Mouse (Mus musculus) heart, postnatal 0 days (tissue): ENCODE data around the gene Eddm3b. TPM values are rescaled to one million over a fixed set of nuclear protein-coding genes. Genes with fewer than 3 reads are reported as not detected.

Source experiments
- ATAC-seq: fragments of 200-750 bp; cut with Nextera tagmentation; 2 replicates; pipeline ENCODE4 v1.8.0; 2017; ENCODE audit warnings: low read depth, moderate number of reproducible peaks, moderate library complexity; ENCODE audit not compliant: insufficient read depth
- DNase-seq: peaks from one replicate; pipeline ENCODE4 v3.0.0-alpha.2; 2016; ENCODE audit warnings: low spot score
- H3K27ac ChIP-seq: fragments of 300-500 bp; sonication (generic); 2 replicates; pipeline ENCODE4 v1.5.1; 2014; ENCODE audit warnings: low read depth, mild to moderate bottlenecking
- H3K27me3 ChIP-seq: fragments of 300-500 bp; sonication (generic); 2 replicates; pipeline ENCODE4 v1.6.1; 2014; ENCODE audit warnings: low read length, mixed read lengths; ENCODE audit not compliant: control insufficient read depth, insufficient read depth
- H3K36me3 ChIP-seq: fragments of 300-500 bp; sonication (generic); replicated peaks from 2 replicates; pipeline ENCODE4 v1.6.1; 2014; ENCODE audit warnings: low read length, mixed read lengths; ENCODE audit not compliant: control insufficient read depth, insufficient read depth
- H3K4me1 ChIP-seq: fragments of 300-500 bp; sonication (generic); 2 replicates; pipeline ENCODE4 v1.6.1; 2014; ENCODE audit warnings: antibody characterized with exemption; ENCODE audit not compliant: control insufficient read depth, insufficient read depth
- H3K4me2 ChIP-seq: fragments of 300-500 bp; sonication (generic); 2 replicates; pipeline ENCODE4 v1.6.1; 2014; ENCODE audit warnings: low read depth, mild to moderate bottlenecking, low read length, moderate library complexity
- H3K4me3 ChIP-seq: fragments of 300-500 bp; sonication (generic); 2 replicates; pipeline ENCODE4 v1.5.1; 2014; ENCODE audit warnings: low read depth, low read length
- H3K9ac ChIP-seq: fragments of 300-500 bp; sonication (generic); replicated peaks from 2 replicates; pipeline ENCODE4 v1.6.1; 2014; ENCODE audit warnings: low read depth, low read length, mixed read lengths
- H3K9me3 ChIP-seq: fragments of 300-500 bp; sonication (generic); replicated peaks from 2 replicates; pipeline ENCODE4 v1.6.1; 2016; ENCODE audit warnings: low read length; ENCODE audit not compliant: control insufficient read depth
- CTCF ChIP-seq: IDR thresholded peaks from 2 replicates; pipeline ENCODE4 v1.5.1; 2016; ENCODE audit warnings: antibody characterized with exemption, control low read depth, low read depth
- EP300 ChIP-seq: IDR thresholded peaks from 2 replicates; pipeline ENCODE4 v1.6.1; 2016; ENCODE audit warnings: antibody characterized with exemption, low read depth
- WGBS: fragments of 180-500 bp; shearing (Covaris S2); extraction: QIAGEN DNeasy Blood & Tissue Kit; methylation state at CpG from one replicate; pipeline ENCODE4 v1.1.7; 2014; 5-methylcytosine and 5-hydroxymethylcytosine counted together
- polyA plus RNA-seq: library from polyadenylated mRNA; unstranded; fragments of >200 nt; fragmentation: Nextera tagmentation; extraction: Ambion mirVana; gene quantifications from 2 replicates; pipeline ENCODE4 v1.2.1, GENCODE M21; 2015
- total RNA-seq: library from RNA; depleted of rRNA; stranded (reverse); fragments of >200 nt; gene quantifications from 2 replicates; pipeline ENCODE4 v1.2.3, GENCODE M21; 2014; ENCODE audit warnings: low replicate concordance; rRNA removed

Eddm3b gene
- total RNA-seq = not detected in 2 replicates
- polyA plus RNA-seq = not detected in 2 replicates

DNA sequence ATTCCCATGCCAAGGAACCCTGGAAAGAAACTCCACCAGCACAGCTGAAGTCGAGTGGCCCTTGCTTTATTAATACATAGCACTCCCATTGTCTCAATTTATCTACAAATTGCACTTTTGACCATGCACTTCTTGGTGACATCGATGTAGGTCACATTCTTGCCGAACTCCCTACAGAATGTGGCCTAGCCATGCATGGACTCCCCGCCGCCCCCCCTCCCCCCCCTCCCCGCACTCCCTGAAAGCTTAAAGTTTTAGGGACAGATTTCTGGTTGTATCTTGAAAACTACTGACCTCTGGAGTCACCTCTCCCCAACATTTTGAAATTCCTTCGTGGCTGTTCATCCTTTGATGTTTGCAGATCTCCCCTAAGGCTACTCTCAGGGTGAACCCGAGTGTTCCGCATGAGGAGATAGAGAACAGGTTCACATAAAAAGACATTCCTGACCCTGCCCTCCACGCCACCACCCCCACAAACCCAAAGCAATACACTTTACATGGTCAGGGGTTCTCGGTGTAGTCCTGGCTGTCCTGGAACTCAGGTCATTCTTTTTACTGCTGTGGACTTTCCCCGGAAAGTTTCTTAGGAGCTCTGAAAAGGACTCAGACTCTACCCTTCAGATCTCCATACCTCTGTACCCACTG, at the start of gene Eddm3b:
Gene Eddm3b, plus strand, starts transcription at position 511 of the 645 bp plus-strand sequence.
- Histone ChIP-seq H3K9me3 (no peaks in the 10 kb centered on the region), H3K4me3 (no peak within 1 kb of the TSS), H3K9ac (no peak within 1 kb of the TSS), H3K36me3 (no peaks in the 10 kb centered on the region), H3K27me3 (no peaks in the 10 kb centered on the region), H3K27ac (no peak within 1 kb of the TSS), H3K4me1 (0 out of 2 replicates have a peak, but pooled peaks cover 3% of the 10 kb centered on the region), H3K4me2 (no peak within 1 kb of the TSS)
- DNase-seq (no peak), ATAC-seq (no peak)
- TF ChIP-seq EP300 (no peak), CTCF (no peak)
- WGBS = 54% methylated on average over 12 of the region's 12 CpGs

DNA sequence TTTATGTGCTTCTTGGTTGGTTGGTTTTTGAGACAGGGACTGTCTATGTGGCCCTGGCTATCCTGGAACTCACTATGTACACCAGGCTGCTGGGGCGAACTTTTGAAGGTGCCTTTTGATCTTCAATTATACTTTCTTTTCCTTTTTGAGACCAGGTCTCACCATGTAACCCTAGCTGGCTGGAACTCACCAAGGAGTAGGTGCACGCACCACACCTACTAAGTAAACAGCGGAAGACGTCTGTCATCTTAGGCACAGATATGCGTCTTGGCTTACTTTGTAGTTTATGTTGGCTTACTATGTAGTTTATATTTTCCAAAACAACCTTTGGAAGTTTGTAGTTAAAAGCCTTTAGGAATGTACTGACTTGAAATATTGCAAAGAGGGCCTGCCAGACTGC, 45.3 kb upstream of the Eddm3b start:
- TF ChIP-seq CTCF = no peak
- no peak for TF ChIP-seq EP300
- Histone ChIP-seq H3K27me3 (no peaks in the 10 kb centered on the region), H3K36me3 (no peaks in the 10 kb centered on the region), H3K9ac (no peak overlapping the region), H3K4me2 (no peak overlapping the region), H3K4me1 (no peaks in the 10 kb centered on the region; the same call in none of the 2 replicates), H3K27ac (no peak overlapping the region), H3K4me3 (no peak overlapping the region), H3K9me3 (no peaks in the 10 kb centered on the region)
- no peak for DNase-seq
- 82% methylated on average over 5 of the region's 5 CpGs for WGBS
- ATAC-seq = no peak

DNA sequence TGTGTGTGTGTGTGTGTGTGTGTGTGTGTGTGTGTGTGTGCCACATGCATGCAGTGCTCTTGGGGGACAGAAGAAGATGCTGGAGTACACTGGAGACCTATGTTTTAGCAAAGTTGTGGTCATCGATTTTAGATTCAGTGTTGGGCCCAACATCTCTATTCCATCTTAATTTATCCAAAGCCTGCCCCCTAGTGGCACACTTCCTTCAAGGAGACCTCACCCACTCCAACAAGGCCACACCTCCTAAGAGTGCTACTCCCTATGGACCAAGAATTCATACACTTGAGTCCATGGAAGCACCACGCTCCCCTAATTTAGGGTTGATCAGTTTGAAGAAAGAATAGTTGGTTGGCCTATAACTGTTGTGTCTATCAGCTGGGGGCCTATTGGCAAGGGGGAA, 44.6 kb upstream of the Eddm3b start:
- DNase-seq (no peak), ATAC-seq (no peak)
- Histone ChIP-seq H3K27ac (no peak overlapping the region), H3K27me3 (no peaks in the 10 kb centered on the region), H3K4me1 (no peaks in the 10 kb centered on the region; the same call in none of the 2 replicates), H3K4me3 (no peak overlapping the region), H3K9ac (no peak overlapping the region), H3K36me3 (no peaks in the 10 kb centered on the region), H3K9me3 (no peaks in the 10 kb centered on the region), H3K4me2 (no peak overlapping the region)
- no peak for TF ChIP-seq EP300
- 0 out of 2 replicates have a peak, but pooled peaks have one; percentile 25 for TF ChIP-seq CTCF
- WGBS = 91% methylated on average over 2 of the region's 2 CpGs

DNA sequence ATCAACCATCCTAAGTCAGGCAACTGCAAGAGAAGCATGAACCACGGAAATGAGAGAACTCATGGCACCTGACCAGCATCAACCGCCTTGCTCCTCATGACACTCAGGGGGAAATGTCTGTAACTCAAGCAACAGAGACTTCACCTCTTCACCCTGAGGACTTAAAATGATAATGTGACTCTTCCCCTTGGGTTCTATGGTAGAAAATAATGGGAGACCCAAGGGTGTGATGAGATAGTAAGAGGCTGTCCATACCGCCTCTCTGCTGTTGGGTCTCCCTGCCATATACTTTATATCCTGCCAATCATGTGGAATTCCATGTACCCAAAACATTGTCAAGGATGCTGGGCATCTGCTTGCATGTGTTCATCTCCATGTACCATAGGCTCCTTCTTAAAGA, 39.9 kb upstream of the Eddm3b start, which contains the start of gene Olfr750:
Gene Olfr750, minus strand, starts transcription at position 101 of the 400 bp plus-strand sequence.
- 82% methylated on average over 3 of the region's 3 CpGs for WGBS
- no peaks in the 10 kb centered on the region for H3K9me3 ChIP-seq
- H3K27me3 ChIP-seq = no peaks in the 10 kb centered on the region
- no peak within 1 kb of the TSS for H3K9ac ChIP-seq
- TF ChIP-seq CTCF = no peak
- TF ChIP-seq EP300 = no peak
- H3K4me1 ChIP-seq = no peaks in the 10 kb centered on the region
- no peaks in the 10 kb centered on the region for H3K36me3 ChIP-seq
- no peak within 1 kb of the TSS for H3K27ac ChIP-seq
- no peak within 1 kb of the TSS for H3K4me3 ChIP-seq
- ATAC-seq (no peak), DNase-seq (no peak)
- no peak within 1 kb of the TSS for H3K4me2 ChIP-seq

DNA sequence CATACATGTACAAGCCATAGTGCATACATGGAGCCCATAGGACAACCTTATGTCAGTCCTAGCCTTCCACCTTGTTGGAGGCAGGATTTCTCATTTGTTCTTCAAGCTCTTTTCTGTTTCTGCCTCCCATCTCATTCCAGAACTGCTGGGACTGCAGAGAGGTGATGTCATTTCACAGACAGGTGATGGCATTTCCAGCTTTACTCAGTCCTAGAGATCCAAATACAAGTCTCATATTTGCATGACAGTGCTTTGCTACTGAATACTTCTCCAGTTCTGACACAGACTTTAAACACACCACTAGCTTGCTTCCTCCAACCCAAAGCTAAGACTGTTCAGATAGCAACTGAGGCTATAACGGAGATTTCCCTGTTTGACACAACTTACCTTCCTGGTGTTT, 35.0 kb upstream of the Eddm3b start:
- H3K27ac ChIP-seq = no peak overlapping the region
- H3K4me2 ChIP-seq = no peak overlapping the region
- H3K27me3 ChIP-seq = no peaks in the 10 kb centered on the region
- 78% methylated on average over 1 of the region's 1 CpGs for WGBS
- DNase-seq = no peak
- no peaks in the 10 kb centered on the region for H3K9me3 ChIP-seq
- peaks cover 3% of the 10 kb centered on the region; the same call in 1 of the 2 replicates for H3K4me1 ChIP-seq
- H3K9ac ChIP-seq = no peak overlapping the region
- no peak for TF ChIP-seq EP300
- no peak for TF ChIP-seq CTCF
- ATAC-seq = no peak
- H3K36me3 ChIP-seq = no peaks in the 10 kb centered on the region
- H3K4me3 ChIP-seq = no peak overlapping the region
